Mouse (Mus musculus) limb, embryonic 14.5 days (tissue): ENCODE results near the gene Cryzl2. TPM values are rescaled to one million over a fixed set of nuclear protein-coding genes. Genes with fewer than 3 reads are reported as not detected.

Source experiments
- ATAC-seq: fragments of 200-750 bp; cut with Nextera tagmentation; 2 replicates; pipeline ENCODE4 v1.8.0; 2017; ENCODE audit warnings: low read depth, moderate number of reproducible peaks, moderate TSS enrichment; ENCODE audit not compliant: low FRiP score
- DNase-seq: peaks from one replicate; pipeline ENCODE4 v3.0.0-alpha.2; 2015; ENCODE audit warnings: low spot score
- H3K27ac ChIP-seq: fragments of 300-500 bp; sonication (generic); replicated peaks from 2 replicates; pipeline ENCODE4 v1.5.1; 2014; ENCODE audit warnings: low read depth, mild to moderate bottlenecking, low read length, moderate library complexity, mixed read lengths
- H3K27me3 ChIP-seq: fragments of 300-500 bp; sonication (generic); 2 replicates; pipeline ENCODE4 v1.6.1; 2014; ENCODE audit warnings: low read length, mixed read lengths; ENCODE audit not compliant: control insufficient read depth, insufficient read depth
- H3K36me3 ChIP-seq: fragments of 300-500 bp; sonication (generic); 2 replicates; pipeline ENCODE4 v1.6.1; 2014; ENCODE audit warnings: mild to moderate bottlenecking, low read length, moderate library complexity, mixed read lengths; ENCODE audit not compliant: control insufficient read depth, insufficient read depth
- H3K4me1 ChIP-seq: fragments of 300-500 bp; sonication (generic); 2 replicates; pipeline ENCODE4 v1.6.1; 2014; ENCODE audit warnings: antibody characterized with exemption, low read length, mixed read lengths; ENCODE audit not compliant: control insufficient read depth, insufficient read depth
- H3K4me2 ChIP-seq: fragments of 300-500 bp; sonication (generic); replicated peaks from 2 replicates; pipeline ENCODE4 v1.6.1; 2014; ENCODE audit warnings: low read depth, mild to moderate bottlenecking, low read length, moderate library complexity; ENCODE audit not compliant: severe bottlenecking
- H3K4me3 ChIP-seq: fragments of 300-500 bp; sonication (generic); replicated peaks from 2 replicates; pipeline ENCODE4 v1.5.1; 2014; ENCODE audit warnings: low read length
- H3K9ac ChIP-seq: fragments of 300-500 bp; sonication (generic); 2 replicates; pipeline ENCODE4 v1.6.1; 2014; ENCODE audit warnings: mild to moderate bottlenecking, low read depth, low read length, moderate library complexity; ENCODE audit not compliant: severe bottlenecking
- H3K9me3 ChIP-seq: fragments of 300-500 bp; sonication (generic); 2 replicates; pipeline ENCODE4 v1.6.1; 2016; ENCODE audit warnings: low read length; ENCODE audit not compliant: control insufficient read depth
- POLR2A ChIP-seq: fragments of 200-500 bp; IDR thresholded peaks from 2 replicates; pipeline ENCODE4 v1.8.0; 2012; ENCODE audit warnings: inconsistent platforms, mild to moderate bottlenecking, moderate library complexity, borderline replicate concordance; ENCODE audit not compliant: insufficient read depth, insufficient read length; ENCODE audit errors: extremely low read depth
- WGBS: fragments of 180-500 bp; shearing (Covaris S2); extraction: QIAGEN DNeasy Blood & Tissue Kit; methylation state at CpG from one replicate; pipeline ENCODE4 v1.1.7; 2014; 5-methylcytosine and 5-hydroxymethylcytosine counted together
- polyA plus RNA-seq, 2 experiments: library from polyadenylated mRNA; depleted of rRNA in 1 of 2; stranded (reverse) in 1 of 2; unstranded in 1 of 2; fragments of >200 nt; fragmentation: Nextera tagmentation in 1 of 2; extraction: Ambion mirVana in 1 of 2; gene quantifications; 2 replicates each; pipeline versions ENCODE4 v1.2.1 to v1.2.3; 2012 to 2014

The Cryzl2 gene
- polyA plus RNA-seq, 2 experiments: 8.7 to 12.9 TPM

GRCm38 (mm10) chr1:157412454-157413369, 45.7 kb upstream of the Cryzl2 start, which contains the start of gene Rasal2:
Gene Rasal2, minus strand, starts transcription at chr1:157412595.
- peak; percentile 97 for ATAC-seq
- WGBS: under 1% methylated on average over 62 of the region's 62 CpGs

GRCm38 (mm10) chr1:157415771-157416170, 42.6 kb upstream of the Cryzl2 start:
- no peak for DNase-seq
- ATAC-seq: no peak
- no peak for TF ChIP-seq POLR2A

More at GRCm38 (mm10) chr1:157412454-157413369, 45.7 kb upstream of the Cryzl2 start, which contains the start of gene Rasal2:
- Histone ChIP-seq H3K36me3 (no peaks in the 10 kb centered on the region), H3K27ac (peak within 1 kb of the TSS; percentile 84), H3K4me1 (no peaks in the 10 kb centered on the region), H3K4me2 (peak within 1 kb of the TSS; percentile 88), H3K9me3 (no peaks in the 10 kb centered on the region), H3K9ac (peak within 1 kb of the TSS; percentile 77), H3K27me3 (no peaks in the 10 kb centered on the region), H3K4me3 (peak within 1 kb of the TSS; percentile 91)
- peak; percentile 97 for DNase-seq
- TF ChIP-seq POLR2A: peak; percentile 24; the same call in 1 of the 2 replicates

GRCm38 (mm10) chr1:157416628-157417027, 41.7 kb upstream of the Cryzl2 start:
- Histone ChIP-seq H3K9me3 (no peaks in the 10 kb centered on the region), H3K9ac (no peak overlapping the region), H3K4me1 (no peaks in the 10 kb centered on the region), H3K27ac (no peak overlapping the region), H3K36me3 (0 out of 2 replicates have a peak, but pooled peaks cover 2% of the 10 kb centered on the region), H3K4me2 (no peak overlapping the region), H3K4me3 (no peak overlapping the region), H3K27me3 (no peaks in the 10 kb centered on the region)
- no peak for ATAC-seq
- DNase-seq: no peak
- 87% methylated on average over 2 of the region's 2 CpGs for WGBS
- no peak for TF ChIP-seq POLR2A

More at GRCm38 (mm10) chr1:157415771-157416170, 42.6 kb upstream of the Cryzl2 start:
- Histone ChIP-seq H3K36me3 (0 out of 2 replicates have a peak, but pooled peaks cover 2% of the 10 kb centered on the region), H3K4me3 (no peak overlapping the region), H3K27ac (no peak overlapping the region), H3K4me2 (no peak overlapping the region), H3K27me3 (no peaks in the 10 kb centered on the region), H3K4me1 (no peaks in the 10 kb centered on the region), H3K9me3 (no peaks in the 10 kb centered on the region), H3K9ac (no peak overlapping the region)
- WGBS: 81% methylated on average over 3 of the region's 3 CpGs

GRCm38 (mm10) chr1:157417414-157417813, 41.0 kb upstream of the Cryzl2 start:
- TF ChIP-seq POLR2A: no peak
- Histone ChIP-seq H3K9me3 (no peaks in the 10 kb centered on the region), H3K36me3 (0 out of 2 replicates have a peak, but pooled peaks cover 2% of the 10 kb centered on the region), H3K27me3 (no peaks in the 10 kb centered on the region), H3K4me3 (no peak overlapping the region), H3K4me2 (no peak overlapping the region), H3K9ac (no peak overlapping the region), H3K4me1 (no peaks in the 10 kb centered on the region), H3K27ac (no peak overlapping the region; the same call in 1 of the 2 replicates)
- WGBS: 52% methylated on average over 3 of the region's 3 CpGs
- DNase-seq (no peak), ATAC-seq (no peak)

- H3K27me3 ChIP-seq: no peaks in the 10 kb centered on the region
- no peaks in the 10 kb centered on the region for H3K9me3 ChIP-seq
- ATAC-seq (no peak), DNase-seq (no peak)
- no peaks in the 10 kb centered on the region for H3K4me1 ChIP-seq
- no peak overlapping the region for H3K9ac ChIP-seq
- 0 out of 2 replicates have a peak, but pooled peaks cover 2% of the 10 kb centered on the region for H3K36me3 ChIP-seq
- H3K4me2 ChIP-seq: no peak overlapping the region
- H3K4me3 ChIP-seq: no peak overlapping the region
- H3K27ac ChIP-seq: no peak overlapping the region; the same call in 1 of the 2 replicates
- 36% methylated on average over 7 of the region's 7 CpGs for WGBS
- no peak for TF ChIP-seq POLR2A
Measured at GRCm38 (mm10) chr1:157417861-157418260, 40.5 kb upstream of the Cryzl2 start.
